8 mouse cellular contexts compared by ENCODE assay signal in the genomic region with DNA sequence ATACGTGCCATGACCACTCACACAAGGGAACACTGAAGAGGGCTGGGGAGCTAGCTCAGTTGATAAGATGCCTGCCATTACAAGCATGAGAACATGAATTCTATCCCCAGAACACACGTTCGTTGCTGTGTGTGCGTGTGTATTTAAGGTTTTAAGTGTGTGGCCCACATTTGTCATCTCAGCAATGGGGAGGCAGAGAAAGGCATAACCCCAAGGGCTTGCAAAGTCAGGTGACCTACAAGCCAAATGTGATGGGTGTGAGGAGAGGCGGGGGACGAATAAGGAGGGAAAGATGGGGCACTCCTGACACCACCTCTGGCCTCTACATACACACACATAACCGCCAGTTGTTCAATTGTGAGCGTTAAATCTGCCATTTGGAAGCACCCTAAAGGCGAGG.
DNase-seq lines count a peak whose midpoint lies in the region; ATAC-seq lines count a peak whose summit lies in the region.

No protein-coding gene starts in this region.

- 79% methylated on average over 9 of the region's 9 CpGs for WGBS in forebrain, embryonic 13.5 days
- 82% methylated on average over 9 of the region's 9 CpGs for WGBS in liver, embryonic 15.5 days (ENCODE audit: insufficient replicate concordance)

- peak overlapping the region; percentile 77; the same call in 1 of the 2 replicates for H3K9ac ChIP-seq in forebrain, embryonic 13.5 days
- peak overlapping the region; percentile 76; the same call in 1 of the 2 replicates for H3K9ac ChIP-seq in liver, embryonic 15.5 days

- no peaks in the 10 kb centered on the region for H3K27me3 ChIP-seq in forebrain, embryonic 13.5 days
- no peaks in the 10 kb centered on the region for H3K27me3 ChIP-seq in liver, embryonic 15.5 days

- H3K27ac ChIP-seq in forebrain, embryonic 13.5 days, result peak overlapping the region; percentile 93; the same call in 1 of the 2 replicates
- peak overlapping the region; percentile 94; the same call in 1 of the 2 replicates for H3K27ac ChIP-seq in liver, embryonic 15.5 days (replicated peaks)

- peaks cover 8% of the 10 kb centered on the region; the same call in 1 of the 2 replicates for H3K4me1 ChIP-seq in forebrain, embryonic 13.5 days
- peaks cover 18% of the 10 kb centered on the region for H3K4me1 ChIP-seq in liver, embryonic 15.5 days (replicated peaks)

- H3K9me3 ChIP-seq in forebrain, embryonic 13.5 days (replicated peaks), result no peaks in the 10 kb centered on the region
- H3K9me3 ChIP-seq in liver, embryonic 15.5 days (replicated peaks), result no peaks in the 10 kb centered on the region

- H3K4me3 ChIP-seq in forebrain, embryonic 13.5 days, result peak overlapping the region; percentile 60
- H3K4me3 ChIP-seq in liver, embryonic 15.5 days (replicated peaks), result peak overlapping the region; percentile 75

- H3K36me3 ChIP-seq in forebrain, embryonic 13.5 days (ENCODE audit: poor library complexity, severe bottlenecking), result no peaks in the 10 kb centered on the region
- no peaks in the 10 kb centered on the region for H3K36me3 ChIP-seq in liver, embryonic 15.5 days (replicated peaks)

- DNase-seq in cerebellum, adult 8-10 months, result peak; percentile 13
- peak; percentile 6 for DNase-seq in 3T3-L1 (ENCODE audit: low read depth, low spot score)
- no peak for DNase-seq in spleen, adult 18-20 months
- no peak for DNase-seq in Muller cell, postnatal 12 days (ENCODE audit: inconsistent ontology term)
- no peak for DNase-seq in lung, postnatal 14 days

- no peak for ATAC-seq in cerebellum, adult (ENCODE audit: insufficient number of reproducible peaks, low FRiP score, low TSS enrichment)
- ATAC-seq in forebrain, embryonic 13.5 days, result no peak
- no peak for ATAC-seq in liver, embryonic 15.5 days (ENCODE audit: insufficient read depth)

- H3K4me2 ChIP-seq in forebrain, embryonic 13.5 days, result peak overlapping the region; percentile 61
- peak overlapping the region; percentile 83 for H3K4me2 ChIP-seq in liver, embryonic 15.5 days

Comparison
In these comparisons a context has a peak if more than half of its experiments do, and no peak if none do; other contexts are left out.
1. DNase-seq: peak in cerebellum, adult 8-10 months (single experiment) and 3T3-L1 (single experiment); none in spleen, adult 18-20 months (0 of 2), Muller cell, postnatal 12 days (single experiment) and lung, postnatal 14 days (single experiment).